Mouse (Mus musculus) T-cell, adult 66 days (primary cell): ENCODE results near the gene Sgms1. TPM values are rescaled to one million over a fixed set of nuclear protein-coding genes. Genes with fewer than 3 reads are reported as not detected.

Experiments
- total RNA-seq, 2 experiments: library from RNA; stranded (reverse); gene quantifications; 3 replicates in 1 of 2; 4 replicates in 1 of 2; pipeline ENCODE4 v1.2.4; 2023

The Sgms1 gene
- total RNA-seq = 10 to 100 TPM; 83.9 to 97.0 TPM

GRCm38 (mm10) chr19:32389001-32389871 lies at the start of gene Sgms1:
Gene Sgms1, minus strand, starts transcription at chr19:32389714.

GRCm38 (mm10) chr19:32107771-32108306 lies 281.7 kb downstream of the Sgms1 start, which contains the start of gene Asah2:
Gene Asah2, minus strand, starts transcription at chr19:32108211.

Other genes with a start within 250 kb of the Sgms1 start
- 100 to 1,000 TPM; 107 to 122 TPM for gene Rpl9-ps6, start 76.9 kb upstream of the Sgms1 start, total RNA-seq
- gene Minpp1, start 96.1 kb upstream of the Sgms1 start, total RNA-seq = 10 to 100 TPM; 32.9 to 37.3 TPM
- under 1 TPM; 0.29 to 0.33 TPM for gene Papss2, start 206.1 kb upstream of the Sgms1 start, total RNA-seq